Comparison of ENCODE assay signal across 42 mouse cellular contexts in the genomic region with DNA sequence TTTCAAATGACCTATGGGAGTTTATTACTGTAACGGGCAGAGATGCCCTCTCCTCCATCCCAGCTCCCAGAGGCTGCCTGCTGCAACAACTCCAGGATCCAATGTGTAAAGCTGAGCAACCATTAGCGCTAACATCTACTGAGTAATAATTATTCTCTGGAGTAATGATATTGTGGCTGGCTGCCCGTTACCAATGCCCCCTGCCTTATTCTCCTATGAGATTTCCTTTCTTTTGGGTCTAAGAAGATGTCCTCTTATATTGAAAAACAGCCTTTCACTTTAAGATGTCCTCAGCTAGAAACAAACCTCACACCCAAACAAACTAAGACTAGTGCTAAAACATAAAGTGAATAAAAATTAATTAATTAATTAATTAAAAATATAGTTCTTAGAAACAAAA. TPM values are rescaled to one million over a fixed set of nuclear protein-coding genes. Genes with fewer than 3 reads are reported as not detected.
"Had no signal": no experiment of that assay in that cellular context is flagged by ENCODE, and none has a peak within 500 bp of the region (broad histone marks: within the 10 kb centered on the region; RNA-seq: fewer than 3 reads in every experiment).

A gene (minus strand): TSS at position 101 of the 400 bp plus-strand sequence.

- H3K4me3 ChIP-seq: heart, embryonic 10.5 days; heart, embryonic 12.5 days; heart, embryonic 13.5 days; heart, embryonic 15.5 days; hindbrain, embryonic 10.5 days; hindbrain, embryonic 12.5 days; hindbrain, embryonic 13.5 days; hindbrain, embryonic 15.5 days; intestine, embryonic 15.5 days; kidney, embryonic 15.5 days; layer of hippocampus, adult 2 months; left cerebral cortex, adult 2 months had no signal

- ATAC-seq: hindbrain, embryonic 16.5 days; hindbrain, postnatal 0 days; inflammation-experienced regulatory T-cells, adult 6 months; intestine, embryonic 15.5 days; intestine, embryonic 16.5 days; intestine, postnatal 0 days had no signal

- H3K27ac ChIP-seq: heart, embryonic 10.5 days; heart, embryonic 13.5 days; heart, embryonic 15.5 days; hindbrain, embryonic 10.5 days; hindbrain, embryonic 12.5 days; hindbrain, embryonic 13.5 days; hindbrain, embryonic 14.5 days; hindbrain, embryonic 15.5 days; hindbrain, postnatal 0 days; intestine, embryonic 15.5 days; kidney, embryonic 15.5 days; kidney, postnatal 0 days; layer of hippocampus, adult 2 months; left cerebral cortex, adult 2 months had no signal

- H3K4me1 ChIP-seq: heart, embryonic 10.5 days; heart, embryonic 12.5 days; heart, embryonic 13.5 days; heart, embryonic 15.5 days; hindbrain, embryonic 10.5 days; hindbrain, embryonic 12.5 days; hindbrain, embryonic 13.5 days; hindbrain, embryonic 15.5 days; intestine, embryonic 15.5 days; kidney, embryonic 15.5 days had no signal

RNA-seq across cellular contexts. Expression of the gene that starts here (rescaled TPM):
- total RNA-seq: heart, postnatal 10 days; heart, postnatal 14 days; heart, postnatal 25 days; heart, postnatal 36 days; heart, postnatal 4 days; hematopoietic stem cell, adult 5-6 weeks; hindbrain, postnatal 0 days; layer of hippocampus, adult 18-20 months; layer of hippocampus, adult 2 months; layer of hippocampus, adult 8-10 months; layer of hippocampus, postnatal 10 days; layer of hippocampus, postnatal 14 days; layer of hippocampus, postnatal 25 days; layer of hippocampus, postnatal 36 days; left cerebral cortex, adult 18-20 months; left cerebral cortex, adult 2 months had no signal
- polyA plus RNA-seq: heart, embryonic 10.5 days; heart, embryonic 11.5 days; heart, embryonic 12.5 days; heart, embryonic 13.5 days; heart, embryonic 14.5 days; heart, embryonic 15.5 days; heart, embryonic 16.5 days; heart, postnatal 0 days; hindbrain, embryonic 10.5 days; hindbrain, embryonic 11.5 days; hindbrain, embryonic 12.5 days; hindbrain, embryonic 13.5 days; hindbrain, embryonic 14.5 days; hindbrain, embryonic 15.5 days; hindbrain, embryonic 16.5 days; hindbrain, postnatal 0 days; intestine, embryonic 14.5 days; intestine, embryonic 15.5 days; intestine, embryonic 16.5 days; intestine, postnatal 0 days; kidney, adult 2 months; kidney, embryonic 14.5 days; kidney, embryonic 15.5 days; kidney, embryonic 16.5 days; kidney, postnatal 0 days; large intestine, adult 2 months had no signal
